Mouse (Mus musculus): ENCODE data around the gene Eml2.

DNA sequence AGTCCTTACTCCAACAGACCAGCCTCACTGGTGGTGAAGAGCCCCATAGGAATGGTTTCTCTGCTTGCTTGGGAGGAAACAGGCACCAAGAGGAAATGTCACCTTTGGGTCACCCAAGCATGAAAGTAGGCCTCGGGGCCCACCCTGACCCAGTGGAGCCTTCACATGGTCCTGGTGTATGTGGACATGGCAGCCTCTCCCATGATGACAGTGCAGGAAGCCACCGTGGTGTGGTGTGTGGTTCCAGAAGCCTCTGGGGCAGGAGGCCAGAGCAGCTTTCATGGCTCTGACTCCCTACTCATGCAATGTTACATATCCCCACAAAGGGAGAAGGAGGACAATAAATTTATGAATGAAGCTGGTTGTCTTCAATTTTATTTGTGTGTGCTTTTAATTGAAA, 71.3 kb downstream of the Eml2 start:
- TF ChIP-seq CTCF (IDR thresholded peaks at IDR 0.05; ENCODE audit: low read depth) (no peak), EP300 (IDR thresholded peaks at IDR 0.05; ENCODE audit: low read depth) (no peak)

Measured in heart, postnatal 0 days (tissue).